Mouse (Mus musculus) cerebellum, adult (tissue): ENCODE results near the gene Fam163a.
A peak's percentile ranks its signal among the peaks of the same experiment; 100 is the strongest.

Experiments
- ATAC-seq: cut with Nextera tagmentation; 2 replicates; pipeline ENCODE4 v1.9.2; 2017; ENCODE audit warnings: mild to moderate bottlenecking, moderate library complexity, mixed read lengths; ENCODE audit not compliant: insufficient number of reproducible peaks, low FRiP score, low TSS enrichment

Gene Fam163a

DNA sequence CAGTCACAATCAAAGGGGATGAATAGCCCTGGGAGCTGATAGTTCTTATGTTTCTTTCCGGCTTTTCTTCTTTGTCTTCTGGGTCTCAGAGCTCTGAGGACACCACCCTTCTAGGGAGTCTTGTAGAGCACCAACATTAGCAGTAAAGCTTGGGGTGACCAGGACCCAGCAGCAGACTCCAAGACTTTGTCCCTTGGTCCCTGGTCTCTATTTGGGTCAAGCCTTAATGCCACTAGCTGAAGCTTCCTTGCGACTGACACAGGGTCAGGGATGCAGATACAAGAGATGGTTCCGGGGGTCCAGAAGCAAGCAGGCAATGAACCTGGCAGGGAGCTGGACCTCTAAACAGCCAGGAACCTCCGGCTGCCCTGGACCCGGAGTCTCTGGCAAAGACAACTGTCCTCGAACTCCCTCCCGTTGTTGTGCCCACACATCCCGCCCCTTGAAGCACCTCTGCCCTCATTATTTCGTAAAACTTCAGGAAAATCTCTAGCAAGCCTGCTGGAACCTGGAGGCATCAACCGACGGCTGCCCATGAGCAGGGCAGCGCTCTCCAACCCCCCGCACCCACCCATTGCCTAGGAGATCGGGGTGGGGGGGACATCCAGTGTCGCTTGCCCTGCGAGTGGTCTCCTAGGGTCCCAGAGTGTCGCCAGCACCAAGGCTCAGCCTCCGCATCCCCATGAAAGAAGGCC lies 718 bp downstream of the Fam163a start:
- no peak for ATAC-seq

DNA sequence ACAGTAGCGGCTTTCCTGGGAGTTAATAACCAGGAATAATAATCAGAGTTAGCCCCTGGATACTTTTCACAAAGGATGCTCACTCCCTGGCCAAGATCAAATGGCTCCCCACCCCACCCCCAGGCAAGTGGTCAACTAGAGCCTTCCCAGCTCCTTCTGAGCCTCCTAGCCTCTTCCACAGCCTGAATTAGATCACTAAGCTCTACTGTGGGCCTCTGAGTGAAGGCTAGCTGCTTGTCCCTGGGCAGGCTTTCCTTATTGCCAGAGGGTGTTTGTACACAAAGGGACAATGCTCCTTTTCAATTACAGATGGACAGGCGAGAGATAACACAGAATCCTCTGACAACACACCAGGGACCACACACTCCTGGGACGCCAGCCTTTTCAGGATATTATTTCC lies 2.2 kb downstream of the Fam163a start:
- no peak for ATAC-seq

DNA sequence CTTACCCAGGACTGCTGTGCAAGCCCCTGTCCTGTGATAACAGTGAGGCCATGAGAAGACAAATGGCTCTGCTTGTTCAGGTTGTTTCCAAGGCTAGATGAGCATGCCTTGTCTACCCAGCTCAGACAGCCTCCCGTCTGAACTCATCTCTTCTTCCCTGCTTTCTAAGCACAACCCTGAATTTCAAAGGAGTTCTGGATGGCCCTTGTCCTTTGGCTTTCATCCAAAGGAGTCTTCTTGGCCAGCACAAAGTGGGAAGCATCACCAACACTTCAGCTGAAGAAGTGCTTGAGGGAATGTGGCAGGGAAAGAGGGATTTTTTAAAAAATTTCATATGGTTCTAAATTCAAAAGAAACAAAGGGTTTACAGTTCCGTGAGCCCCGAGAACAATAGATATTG lies 3.8 kb downstream of the Fam163a start:
- ATAC-seq, result no peak

DNA sequence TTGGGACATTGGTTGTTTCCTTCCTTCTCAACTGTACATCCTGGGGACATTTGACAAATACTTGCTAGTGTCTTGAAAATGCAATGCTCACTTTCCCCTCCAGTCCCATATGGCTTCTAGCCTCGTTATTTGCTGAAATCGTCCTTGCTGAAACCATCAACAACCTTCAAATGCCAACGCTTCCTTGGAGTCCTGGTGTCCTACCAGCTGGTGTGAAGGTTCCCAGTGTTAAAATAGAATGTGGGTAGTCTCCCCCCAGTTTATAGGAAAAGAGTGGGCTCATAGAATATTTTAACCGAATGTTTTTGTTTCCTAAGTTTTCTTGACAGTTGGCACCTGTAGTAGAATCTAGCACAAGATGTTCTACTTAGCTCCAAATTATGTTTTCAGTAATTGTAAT lies 7.2 kb downstream of the Fam163a start:
- no peak for ATAC-seq

DNA sequence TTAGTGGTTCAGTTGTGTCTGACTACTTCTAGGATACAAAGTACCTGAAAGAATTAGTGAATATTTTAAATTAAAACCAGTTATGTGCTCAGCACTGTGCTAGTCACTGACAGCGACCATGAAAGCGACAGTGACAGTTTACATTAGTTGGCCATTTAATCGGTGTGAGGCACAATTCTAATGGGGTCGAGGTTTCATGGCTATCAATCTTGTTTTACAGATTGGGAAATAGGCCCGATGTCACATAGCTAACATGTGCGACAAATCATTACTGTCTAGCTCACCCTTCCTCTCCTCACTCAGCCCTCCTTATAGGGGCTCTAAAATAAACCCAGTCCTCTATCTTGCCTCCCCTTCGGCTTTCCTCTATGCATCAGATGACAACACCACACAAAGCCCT lies 11.5 kb downstream of the Fam163a start:
- no peak for ATAC-seq

DNA sequence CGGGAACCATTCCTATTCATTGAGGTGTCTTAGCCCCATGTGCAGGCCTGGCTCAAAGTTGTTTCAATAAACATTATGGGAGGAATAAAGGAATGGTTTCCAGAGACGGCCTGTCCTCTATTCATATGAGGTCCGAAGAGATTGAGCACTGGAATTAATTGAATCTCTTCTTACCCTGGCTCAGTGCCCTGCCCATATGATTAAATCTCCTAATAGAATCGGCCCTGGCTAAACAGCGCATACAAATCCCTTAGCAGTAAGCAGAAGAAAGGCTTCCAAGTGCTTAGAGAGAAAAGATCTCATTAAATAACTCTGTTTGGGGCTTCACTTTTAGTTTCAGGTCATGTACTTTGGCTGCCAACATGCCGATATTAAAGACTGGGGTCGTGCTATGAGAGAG lies 12.0 kb downstream of the Fam163a start:
- no peak for ATAC-seq

DNA sequence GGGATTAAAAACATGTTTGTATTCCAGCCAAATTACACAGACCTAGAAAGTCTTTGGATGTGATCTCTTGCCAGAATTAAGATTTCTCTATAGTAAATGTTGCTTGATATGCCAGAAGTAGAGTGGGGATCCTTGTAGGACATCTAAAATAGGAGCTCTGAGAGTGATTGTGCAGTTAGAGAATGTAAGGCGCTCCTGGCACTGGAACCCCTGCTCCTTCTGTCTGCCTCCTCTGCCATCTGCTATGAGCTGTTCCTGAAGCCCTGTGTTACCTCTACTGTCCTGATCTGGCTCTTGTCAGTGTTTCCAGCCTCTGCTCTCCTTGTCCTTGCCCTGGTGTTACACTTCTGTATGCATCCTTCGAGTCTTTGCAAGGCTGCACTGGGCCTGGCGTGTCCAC lies 18.2 kb downstream of the Fam163a start:
- no peak for ATAC-seq

DNA sequence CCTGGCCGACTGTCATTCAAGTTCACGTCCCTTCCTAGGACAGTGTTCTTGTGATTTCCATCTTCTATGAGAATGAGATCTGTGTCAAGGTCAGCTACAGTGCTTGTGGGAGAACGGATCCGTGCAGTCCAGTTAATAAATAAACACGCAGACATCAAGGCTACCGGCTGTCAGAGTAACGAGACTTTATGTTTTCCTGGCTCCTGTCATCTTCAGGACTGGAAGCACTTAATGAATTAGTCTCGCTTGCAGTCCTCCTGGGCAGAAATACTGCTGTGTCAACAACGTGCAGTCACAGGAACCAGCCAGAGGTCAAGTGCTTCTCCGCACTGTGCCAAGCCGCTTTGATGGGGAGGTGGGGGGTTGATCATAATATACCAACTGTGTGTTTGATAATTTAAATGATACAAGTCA lies 20.7 kb downstream of the Fam163a start:
- no peak for ATAC-seq

DNA sequence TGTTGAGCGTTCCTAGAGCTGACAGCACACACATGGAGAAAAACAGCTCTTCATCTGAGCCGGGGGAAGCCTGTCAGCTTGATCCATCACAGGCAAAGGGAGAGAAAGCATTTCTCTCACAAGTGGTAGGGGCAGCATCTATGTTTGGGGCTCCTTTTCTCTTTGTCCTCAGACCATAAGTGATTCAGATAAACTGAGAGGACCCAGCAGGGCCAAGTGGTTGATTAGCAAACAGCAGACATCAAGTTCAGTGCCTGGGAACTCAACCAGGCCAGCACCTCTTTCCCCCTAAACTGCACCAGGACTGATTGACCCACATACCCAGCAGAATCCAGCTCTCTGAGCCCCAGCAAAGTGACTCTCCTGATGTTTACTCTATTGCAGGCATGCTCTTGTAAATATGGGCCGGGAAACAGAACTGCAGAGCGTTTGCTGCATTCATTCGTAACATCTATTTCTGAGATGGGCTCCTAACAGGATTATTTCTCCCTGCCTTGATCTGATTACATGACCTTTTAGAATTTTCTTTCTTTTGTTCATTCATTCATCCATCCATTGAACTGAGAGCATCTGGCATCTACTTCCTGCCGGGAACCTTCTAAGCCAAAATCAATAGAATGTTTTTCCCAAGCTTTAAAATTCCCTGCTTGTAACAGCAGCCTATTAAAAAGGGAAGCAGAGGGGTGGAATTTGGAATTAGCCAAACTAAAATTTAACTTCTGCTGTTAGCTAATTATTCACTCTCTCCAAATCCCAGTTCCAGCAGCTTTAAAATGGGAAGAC lies 21.5 kb downstream of the Fam163a start:
- ATAC-seq, result no peak

DNA sequence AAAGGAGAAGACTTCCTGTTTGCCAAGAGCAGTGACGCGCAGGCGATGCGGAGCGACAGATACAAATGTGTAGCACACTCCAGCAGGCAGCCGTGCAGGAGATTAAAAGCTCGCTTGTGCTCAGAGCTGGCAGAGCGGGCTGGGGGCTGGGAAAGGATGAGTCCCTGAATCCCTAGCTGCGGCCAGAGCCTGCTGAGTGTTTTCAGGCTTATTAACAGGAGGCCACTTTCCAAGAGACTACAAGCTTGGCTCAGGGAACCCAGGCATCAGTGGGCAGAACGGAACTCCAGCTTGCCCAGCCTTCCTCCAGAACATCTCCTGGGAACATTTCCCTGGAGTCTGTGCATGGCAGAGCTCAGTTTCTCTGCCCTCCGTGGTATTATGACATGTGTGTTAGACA lies 25.0 kb downstream of the Fam163a start:
- peak; percentile 76 for ATAC-seq

DNA sequence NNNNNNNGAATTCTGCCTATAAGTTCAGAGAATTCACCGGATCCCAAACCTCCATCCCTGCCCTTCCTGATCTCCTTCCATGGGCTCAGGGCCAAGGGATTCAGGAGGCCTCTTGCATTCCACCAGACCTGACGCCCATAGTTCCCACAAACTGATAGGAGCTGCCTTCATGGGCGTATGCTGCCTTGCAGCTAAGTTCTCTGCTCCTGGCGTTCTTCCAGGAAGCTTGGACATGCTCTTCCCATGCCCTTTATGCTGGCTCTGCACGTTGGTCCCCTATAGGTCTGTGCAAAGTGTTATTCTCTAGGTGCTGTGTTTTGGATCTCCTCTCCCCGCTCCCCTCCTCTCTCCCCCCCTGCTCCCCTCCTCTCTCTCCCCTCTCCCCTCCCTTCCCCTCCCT lies 36.1 kb downstream of the Fam163a start:
- ATAC-seq, result no peak

DNA sequence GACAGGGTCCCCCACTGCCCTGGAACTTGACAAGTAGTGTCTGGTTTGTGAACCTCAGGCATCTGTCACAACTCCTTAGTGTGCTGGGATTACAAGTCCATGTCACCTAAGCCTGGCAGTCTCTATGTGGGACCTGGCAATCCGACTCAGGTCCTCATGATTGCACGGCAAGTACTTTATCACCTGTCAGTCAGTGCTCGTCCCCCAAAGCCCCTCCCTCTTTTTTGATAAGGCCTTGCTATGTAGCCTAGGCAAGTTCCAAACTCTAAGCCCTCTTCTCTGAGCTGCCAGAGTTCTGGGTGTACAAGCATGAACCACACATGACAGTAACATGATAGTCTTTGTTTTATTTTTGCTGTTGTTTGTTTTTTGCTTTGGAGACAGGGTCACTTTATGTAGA lies 88.1 kb downstream of the Fam163a start:
- ATAC-seq, result no peak

DNA sequence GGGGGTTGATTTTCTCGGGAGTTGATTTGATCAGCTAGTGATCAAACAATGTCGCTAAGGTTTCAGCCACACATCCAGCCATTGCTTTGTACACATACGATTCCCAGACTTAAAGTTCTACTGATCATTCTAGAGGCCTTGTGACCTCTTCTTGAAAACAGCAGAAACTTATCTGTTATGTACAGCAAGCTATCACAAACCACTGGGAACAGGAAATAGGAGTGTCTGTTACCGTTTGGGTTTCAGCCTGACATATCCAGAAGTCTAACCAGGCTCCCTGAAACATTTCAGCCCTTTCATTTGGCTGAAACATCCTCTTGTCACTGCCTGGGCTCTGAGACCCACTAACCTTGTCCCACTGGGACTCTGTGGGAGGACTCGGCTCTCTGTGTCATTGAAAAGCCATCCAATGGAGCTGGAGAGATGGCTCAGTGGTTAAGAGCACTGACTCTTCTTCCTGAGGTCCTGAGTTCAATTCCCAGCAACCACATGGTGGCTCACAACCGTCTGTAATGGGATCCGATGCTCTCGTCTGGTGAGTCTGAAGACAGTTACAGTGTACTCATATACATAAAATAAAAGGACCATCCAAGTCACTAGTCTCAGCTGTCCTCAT lies 90.8 kb downstream of the Fam163a start:
- no peak for ATAC-seq

DNA sequence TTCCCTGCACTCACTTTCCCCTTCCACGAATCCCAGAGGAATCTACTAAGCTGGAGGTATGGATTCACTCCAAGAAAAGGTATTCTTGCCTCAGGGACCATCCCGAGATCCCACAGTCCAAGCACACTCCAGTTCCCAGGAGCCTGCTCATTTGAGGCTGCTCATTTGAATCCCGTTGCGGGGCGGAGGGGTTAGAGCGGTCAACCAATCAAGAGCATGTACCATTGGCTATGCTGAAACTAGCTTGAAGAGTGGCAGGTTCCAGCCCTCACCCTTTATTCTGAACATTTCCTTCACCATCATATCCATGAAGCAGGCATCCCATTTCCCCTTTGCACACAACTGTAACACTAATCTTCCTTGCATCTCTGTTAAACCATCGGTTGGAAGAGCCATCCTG lies 92.7 kb downstream of the Fam163a start:
- ATAC-seq, result no peak

DNA sequence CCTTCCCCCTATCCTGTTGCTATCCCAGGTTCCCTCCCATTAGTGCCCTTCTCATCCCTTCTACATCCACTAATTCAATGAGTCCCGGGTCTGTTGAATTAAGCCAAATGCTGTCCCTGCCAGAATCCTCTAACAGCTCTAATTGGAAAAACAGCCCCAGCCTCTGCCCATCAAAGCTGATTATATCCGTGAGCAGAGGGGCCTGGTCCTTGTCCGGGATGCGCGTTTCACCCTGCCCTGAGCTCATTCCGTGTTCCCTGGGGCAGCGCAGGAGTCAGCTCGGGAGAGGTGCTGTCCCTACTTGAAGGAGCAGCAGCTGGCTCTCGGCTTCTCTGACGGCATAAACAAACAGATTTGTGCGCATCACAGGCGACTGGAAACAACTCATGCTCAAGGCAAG lies 93.1 kb downstream of the Fam163a start:
- ATAC-seq, result no peak

DNA sequence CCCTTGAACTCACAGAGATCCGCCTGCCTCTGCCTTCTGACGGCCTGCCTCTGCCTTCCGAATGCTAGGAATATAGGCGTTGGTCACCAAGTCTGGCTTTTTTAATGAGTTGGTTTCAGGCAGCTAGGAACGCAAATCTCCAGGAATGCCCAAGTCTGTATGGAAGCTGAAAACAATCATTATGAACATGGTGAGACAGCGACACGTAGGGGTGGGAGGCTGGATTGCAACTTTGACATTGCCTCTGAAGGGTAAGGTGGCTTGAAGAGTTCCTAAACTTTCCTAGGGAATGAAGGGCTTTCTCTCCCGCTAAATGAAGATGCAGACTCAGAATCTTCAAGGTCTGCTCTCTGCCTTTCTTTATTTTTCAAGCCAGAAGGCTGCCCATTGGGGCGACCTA lies 93.7 kb downstream of the Fam163a start:
- ATAC-seq, result no peak

DNA sequence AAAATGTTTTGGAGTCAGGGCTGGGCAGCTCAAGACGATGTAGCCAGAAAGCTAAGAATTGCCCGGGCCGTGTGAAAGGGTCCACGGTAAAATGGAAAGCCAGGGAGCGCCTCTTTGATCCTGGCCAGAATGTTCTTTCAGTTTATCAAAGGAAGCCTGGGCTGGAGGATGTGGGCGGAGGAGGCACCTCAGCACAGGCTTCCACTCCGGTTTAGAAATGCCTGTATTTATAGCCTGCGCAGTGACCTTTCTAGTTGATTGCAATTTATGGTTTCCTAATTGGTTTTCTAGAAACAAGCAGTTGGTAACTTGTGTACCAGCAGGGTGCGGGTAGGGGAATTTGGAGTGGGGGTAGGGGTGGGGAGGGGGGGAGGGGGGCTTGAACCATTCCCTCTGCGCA lies 96.4 kb downstream of the Fam163a start:
- ATAC-seq, result no peak

DNA sequence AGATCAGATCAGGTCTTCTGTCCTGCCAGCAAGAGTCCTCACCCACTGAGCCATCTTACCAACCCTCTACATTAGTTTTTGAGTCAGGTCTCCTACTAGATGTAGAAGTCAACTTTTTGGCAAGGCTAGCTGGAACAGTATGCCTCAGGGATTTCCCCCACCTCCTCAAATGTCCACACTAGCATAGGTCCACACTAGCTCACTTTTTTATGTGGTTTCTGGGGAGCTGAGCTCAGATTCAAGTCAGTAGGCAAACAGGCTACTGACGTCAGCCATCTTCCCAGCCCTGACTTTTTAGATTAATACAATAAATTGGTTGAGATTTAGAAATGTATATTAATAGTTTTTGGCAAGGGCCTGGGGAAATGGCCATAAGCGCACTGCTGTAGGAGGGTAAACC lies 97.4 kb downstream of the Fam163a start:
- ATAC-seq, result no peak

DNA sequence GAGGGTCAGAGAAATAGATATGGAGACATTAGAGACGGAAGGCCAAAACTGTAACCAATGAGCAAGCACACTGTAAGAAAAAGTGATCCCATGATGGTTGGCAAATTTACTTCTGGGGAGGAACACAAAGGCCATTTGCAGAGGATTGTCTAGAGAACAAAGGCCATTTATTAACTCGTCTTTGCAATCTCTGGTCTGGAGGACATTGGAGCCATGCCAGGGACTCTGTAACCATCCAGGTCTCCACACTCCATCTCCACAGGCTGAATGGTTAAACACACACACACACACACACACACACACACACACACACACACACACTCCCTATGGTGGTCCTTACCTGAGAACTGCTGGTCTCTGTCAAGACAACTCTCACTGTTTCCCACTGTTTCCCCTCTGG lies 99.4 kb downstream of the Fam163a start:
- ATAC-seq, result no peak

DNA sequence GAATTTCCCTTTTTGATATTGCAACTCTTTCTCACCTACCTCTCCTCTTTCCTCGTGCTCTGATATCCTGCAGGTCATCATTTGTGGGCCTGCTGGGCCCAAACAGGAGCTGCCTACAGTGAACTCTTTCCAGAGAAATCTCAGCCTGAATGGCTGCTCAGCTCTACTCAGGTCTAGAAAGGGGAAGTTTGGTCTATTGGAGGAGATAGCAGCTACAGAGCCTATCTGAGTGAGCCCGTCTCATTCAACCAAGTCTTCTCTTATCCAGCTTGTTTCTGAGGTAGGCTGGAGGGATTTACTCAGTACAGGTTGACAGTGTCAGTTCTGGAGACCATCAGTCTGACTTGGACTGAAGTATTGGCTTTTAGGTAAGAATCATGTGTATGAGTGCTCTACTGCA lies 101.1 kb downstream of the Fam163a start:
- no peak for ATAC-seq

DNA sequence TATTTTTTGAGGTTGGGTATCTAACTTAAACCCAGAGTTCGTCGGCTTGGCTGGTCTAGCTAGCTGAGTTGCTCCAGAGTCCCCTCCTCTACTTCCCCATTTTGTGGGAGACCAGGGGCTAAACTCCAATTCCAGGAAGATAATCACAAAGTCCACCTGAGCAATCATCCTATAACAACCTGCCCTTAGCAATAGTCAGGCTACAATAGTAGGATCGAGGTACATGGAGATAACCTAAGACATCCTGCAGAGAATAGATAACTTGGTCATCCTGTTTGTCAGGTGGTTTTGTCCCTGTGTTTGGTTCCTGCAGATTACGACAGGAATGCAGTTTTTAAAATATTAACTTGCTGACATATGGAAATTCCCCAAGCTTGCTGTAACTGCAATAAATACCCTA lies 113.0 kb downstream of the Fam163a start:
- no peak for ATAC-seq

DNA sequence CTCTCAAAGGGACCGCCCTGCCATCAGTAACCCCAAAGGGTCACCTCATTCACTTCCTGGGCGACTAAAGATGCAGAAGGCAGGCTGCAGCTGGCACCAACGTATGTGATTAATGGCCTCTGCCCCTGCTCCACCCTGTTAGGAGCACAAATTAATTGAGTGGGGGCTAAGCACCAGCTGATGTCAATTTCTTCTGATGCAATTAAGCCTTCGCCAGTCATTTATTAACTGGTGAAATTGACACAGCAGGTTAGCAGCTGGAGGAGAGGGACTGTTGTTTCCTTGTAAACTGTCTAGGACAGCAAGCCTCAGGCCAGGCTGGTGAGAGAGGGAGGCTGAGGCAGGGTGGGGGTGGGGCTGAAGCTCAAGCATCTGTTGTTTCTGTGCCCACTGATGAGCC lies 114.8 kb downstream of the Fam163a start:
- ATAC-seq, result no peak
